In the genomic region with DNA sequence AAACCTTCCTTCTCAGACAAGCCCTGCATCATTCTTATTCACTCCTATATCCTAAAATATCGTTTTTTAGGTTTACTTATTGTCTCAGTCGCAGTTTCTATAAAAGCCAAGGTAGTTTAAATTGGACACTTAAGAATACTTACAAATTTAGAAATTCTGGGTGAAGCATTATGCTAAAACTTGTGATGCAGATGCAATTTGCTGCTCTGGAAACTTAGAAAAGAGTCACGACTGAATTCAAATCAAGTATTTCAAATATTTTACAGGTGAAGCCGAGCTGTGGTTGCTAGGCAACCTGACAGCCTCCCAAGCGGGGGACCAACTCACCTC, we compare ENCODE assay signal across 9 mouse cellular contexts. TPM values are rescaled to one million over a fixed set of nuclear protein-coding genes. Genes with fewer than 3 reads are reported as not detected.
DNase-seq lines count a peak whose midpoint lies in the region; ATAC-seq lines count a peak whose summit lies in the region.
"Had no signal": no experiment of that assay in that cellular context is flagged by ENCODE, and none has a peak within 500 bp of the region (broad histone marks: within the 10 kb centered on the region; RNA-seq: fewer than 3 reads in every experiment).

No protein-coding gene starts in this region.

- H3K4me1 ChIP-seq in kidney, embryonic 15.5 days, result peaks cover 25% of the 10 kb centered on the region
- H3K4me1 ChIP-seq in embryonic facial prominence, embryonic 10.5 days, result peaks cover 41% of the 10 kb centered on the region
- peaks cover 26% of the 10 kb centered on the region for H3K4me1 ChIP-seq in hindbrain, embryonic 16.5 days (ENCODE audit: control insufficient read depth, insufficient read depth, low read depth, low read length)
- H3K4me1 ChIP-seq in midbrain, embryonic 14.5 days (ENCODE audit: control insufficient read depth, insufficient read depth, low read length), result peaks cover 36% of the 10 kb centered on the region

- H3K4me3 ChIP-seq in kidney, embryonic 15.5 days (replicated peaks), result peak overlapping the region; percentile 97
- peak overlapping the region; percentile 95 for H3K4me3 ChIP-seq in embryonic facial prominence, embryonic 10.5 days
- peak overlapping the region; percentile 85 for H3K4me3 ChIP-seq in hindbrain, embryonic 16.5 days (ENCODE audit: low read length)
- peak overlapping the region; percentile 37 for H3K4me3 ChIP-seq in midbrain, embryonic 14.5 days (replicated peaks; ENCODE audit: low read depth, low read length)

- H3K27ac ChIP-seq in kidney, embryonic 15.5 days, result 0 out of 2 replicates have a peak overlapping the region, but pooled peaks have one; percentile 22
- peak overlapping the region; percentile 98 for H3K27ac ChIP-seq in embryonic facial prominence, embryonic 10.5 days (replicated peaks)
- H3K27ac ChIP-seq in hindbrain, embryonic 16.5 days (ENCODE audit: low read depth, low read length), result peak overlapping the region; percentile 62; the same call in 1 of the 2 replicates
- H3K27ac ChIP-seq in midbrain, embryonic 14.5 days (replicated peaks; ENCODE audit: low read depth, low read length), result peak overlapping the region; percentile 81; the same call in 1 of the 2 replicates

- no peaks in the 10 kb centered on the region for H3K9me3 ChIP-seq in kidney, embryonic 15.5 days (replicated peaks)
- H3K9me3 ChIP-seq in embryonic facial prominence, embryonic 10.5 days, result no peaks in the 10 kb centered on the region
- no peaks in the 10 kb centered on the region for H3K9me3 ChIP-seq in hindbrain, embryonic 16.5 days (ENCODE audit: control insufficient read depth, low read length)
- H3K9me3 ChIP-seq in midbrain, embryonic 14.5 days (ENCODE audit: control insufficient read depth, low read length), result no peaks in the 10 kb centered on the region

- H3K27me3 ChIP-seq in kidney, embryonic 15.5 days, result no peaks in the 10 kb centered on the region
- no peaks in the 10 kb centered on the region for H3K27me3 ChIP-seq in embryonic facial prominence, embryonic 10.5 days (replicated peaks; ENCODE audit: low read depth, poor library complexity, severe bottlenecking)
- H3K27me3 ChIP-seq in hindbrain, embryonic 16.5 days (replicated peaks; ENCODE audit: control insufficient read depth, insufficient read depth, low read length), result no peaks in the 10 kb centered on the region
- no peaks in the 10 kb centered on the region for H3K27me3 ChIP-seq in midbrain, embryonic 14.5 days (ENCODE audit: control insufficient read depth, insufficient read depth, low read length)
- H3K27me3 ChIP-seq: Patski had no signal

- H3K4me2 ChIP-seq in kidney, embryonic 15.5 days, result peak overlapping the region; percentile 58
- peak overlapping the region; percentile 41 for H3K4me2 ChIP-seq in hindbrain, embryonic 16.5 days (ENCODE audit: low read length)
- peak overlapping the region; percentile 57 for H3K4me2 ChIP-seq in midbrain, embryonic 14.5 days (ENCODE audit: low read length)

- DNase-seq in kidney, postnatal 36 days, result no peak
- DNase-seq in embryonic facial prominence, embryonic 10.5 days (ENCODE audit: low spot score), result no peak
- DNase-seq in midbrain, embryonic 14.5 days, result no peak
- DNase-seq in gastrocnemius, adult 8-10 months (ENCODE audit: low spot score in 2 of 2), result no peak
- DNase-seq in left cerebral cortex, adult 8-10 months (ENCODE audit: low spot score in 2 of 2), result no peak
- DNase-seq in adrenal gland, postnatal 14 days, result no peak

- WGBS in kidney, embryonic 15.5 days, result 10% methylated on average over 5 of the region's 5 CpGs
- WGBS in embryonic facial prominence, embryonic 10.5 days, result 16% methylated on average over 5 of the region's 5 CpGs
- 5% methylated on average over 5 of the region's 5 CpGs for WGBS in hindbrain, embryonic 16.5 days
- WGBS in midbrain, embryonic 14.5 days, result 8% methylated on average over 5 of the region's 5 CpGs

- ATAC-seq in kidney, embryonic 15.5 days (replicated peaks; ENCODE audit: low FRiP score), result no peak
- ATAC-seq in hindbrain, embryonic 16.5 days, result no peak
- ATAC-seq in midbrain, embryonic 14.5 days (ENCODE audit: low FRiP score, low TSS enrichment), result no peak

- peaks cover 9% of the 10 kb centered on the region; the same call in 1 of the 2 replicates for H3K36me3 ChIP-seq in kidney, embryonic 15.5 days
- peaks cover 15% of the 10 kb centered on the region for H3K36me3 ChIP-seq in embryonic facial prominence, embryonic 10.5 days (replicated peaks)
- H3K36me3 ChIP-seq in hindbrain, embryonic 16.5 days (ENCODE audit: control insufficient read depth, insufficient read depth, low read length), result no peaks in the 10 kb centered on the region
- H3K36me3 ChIP-seq in midbrain, embryonic 14.5 days (ENCODE audit: control insufficient read depth, insufficient read depth, low read length), result 0 out of 2 replicates have a peak, but pooled peaks cover 4% of the 10 kb centered on the region

- no peak overlapping the region for H3K9ac ChIP-seq in kidney, embryonic 15.5 days
- H3K9ac ChIP-seq in hindbrain, embryonic 16.5 days (ENCODE audit: low read depth, low read length), result no peak overlapping the region
- H3K9ac ChIP-seq in midbrain, embryonic 14.5 days (replicated peaks; ENCODE audit: low read length), result no peak overlapping the region

RNA-seq across cellular contexts. Expression of gene Hmgcs1, which starts 0.5 kb away (rescaled TPM):
- polyA plus RNA-seq in kidney, embryonic 15.5 days (2015; fragmentation: Nextera tagmentation; extraction: Ambion mirVana), result 179 and 188 TPM in 2 replicates
- 245 and 273 TPM in 2 replicates for polyA plus RNA-seq in embryonic facial prominence, embryonic 10.5 days (2016; fragmentation: Nextera tagmentation; extraction: Ambion mirVana)
- polyA plus RNA-seq in hindbrain, embryonic 16.5 days (2015; fragmentation: Nextera tagmentation; extraction: Ambion mirVana), result 567 and 577 TPM in 2 replicates
- 432 and 511 TPM in 2 replicates for polyA plus RNA-seq in midbrain, embryonic 14.5 days (2014; fragmentation: Nextera tagmentation; extraction: Ambion mirVana)
- total RNA-seq in gastrocnemius, adult 8-10 months (2022), result 10 to 100 TPM; 23.9 to 27.6 (median 25.4) TPM
- total RNA-seq in left cerebral cortex, adult 8-10 months (2022), result 100 to 1,000 TPM; 247 to 305 (median 289) TPM
- 221 and 312 TPM in 2 replicates for total RNA-seq in adrenal gland, postnatal 14 days (2021)

Comparison
In these comparisons a context has a peak if more than half of its experiments do, and no peak if none do; other contexts are left out.
1. H3K27ac ChIP-seq: peak in every context shown above with its lines; median percentile 98 in embryonic facial prominence, embryonic 10.5 days; 81 in midbrain, embryonic 14.5 days; 62 in hindbrain, embryonic 16.5 days; 22 in kidney, embryonic 15.5 days.
2. H3K4me3 ChIP-seq: peak in every context shown above with its lines; median percentile 97 in kidney, embryonic 15.5 days; 95 in embryonic facial prominence, embryonic 10.5 days; 85 in hindbrain, embryonic 16.5 days; 37 in midbrain, embryonic 14.5 days.